Mouse (Mus musculus) liver, postnatal 0 days (tissue): ENCODE measurements around the gene Hist1h2ah.

Source experiments
- CTCF ChIP-seq: sonication (generic); IDR thresholded peaks from 2 replicates; pipeline ENCODE4 v1.5.1; 2016; ENCODE audit warnings: antibody characterized with exemption, low read depth
- EP300 ChIP-seq: IDR thresholded peaks from 2 replicates; pipeline ENCODE4 v1.6.1; 2016; ENCODE audit warnings: antibody characterized with exemption, low read depth, mild to moderate bottlenecking

GRCm38 (mm10) chr13:22044432-22045155 is 9.2 kb upstream of the Hist1h2ah start:
- TF ChIP-seq CTCF (no peak), EP300 (no peak)
